Mouse (Mus musculus) natural killer cell, adult 2 months (primary cell): ENCODE measurements around the gene Fam110a.

Experiments used
- DNase-seq, 2 experiments: peaks; one replicate each; pipeline ENCODE4 v3.0.0; 2022; ENCODE audit warnings: low spot score in 2 of 2

The Fam110a gene

DNA sequence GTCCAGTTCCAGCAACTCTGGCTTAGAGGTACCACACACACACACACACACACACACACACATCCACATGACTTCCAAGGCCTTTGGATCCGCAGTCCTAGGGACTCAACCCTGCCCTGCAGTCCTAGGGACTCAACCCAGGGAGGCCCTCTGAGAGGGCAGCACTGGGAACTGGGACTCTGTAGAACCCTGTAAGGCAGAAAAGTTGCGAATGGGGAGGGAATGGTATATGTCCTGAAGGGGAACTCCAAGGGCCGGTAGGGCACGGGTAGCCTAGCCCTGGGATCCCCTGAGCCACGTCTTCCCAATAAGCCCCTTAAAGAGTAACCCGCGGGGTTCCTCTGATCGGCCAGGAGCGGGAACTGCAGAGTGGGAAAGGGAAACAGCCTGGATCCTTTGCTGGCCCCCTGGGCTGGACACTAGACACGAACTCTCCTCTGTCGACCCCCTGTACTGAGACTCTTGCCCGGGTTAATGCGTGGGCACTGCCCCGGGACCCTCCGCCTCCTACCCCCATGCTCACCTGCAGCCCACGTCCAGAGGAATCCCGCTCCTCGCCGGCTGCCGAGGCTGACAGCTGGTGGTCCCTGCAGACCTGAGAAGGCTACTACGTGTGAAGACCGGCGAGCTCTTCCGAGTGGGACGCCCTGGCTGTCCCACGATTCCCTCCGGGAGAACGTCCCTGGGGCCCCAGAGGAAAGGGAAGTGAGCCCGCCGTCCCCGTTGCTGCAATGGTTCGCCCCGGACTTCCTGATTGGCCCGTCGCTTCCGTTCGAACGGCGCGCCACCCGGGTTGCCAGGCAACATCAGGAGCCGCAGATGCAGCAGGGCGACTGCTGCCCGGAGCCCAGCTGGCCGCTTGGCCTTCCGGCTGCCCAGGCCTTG, at the start of gene Fam110a:
TSS of gene Fam110a (minus strand) at position 750 of the 885 bp plus-strand sequence.
- peak; percentile 72 to 76 for DNase-seq

DNA sequence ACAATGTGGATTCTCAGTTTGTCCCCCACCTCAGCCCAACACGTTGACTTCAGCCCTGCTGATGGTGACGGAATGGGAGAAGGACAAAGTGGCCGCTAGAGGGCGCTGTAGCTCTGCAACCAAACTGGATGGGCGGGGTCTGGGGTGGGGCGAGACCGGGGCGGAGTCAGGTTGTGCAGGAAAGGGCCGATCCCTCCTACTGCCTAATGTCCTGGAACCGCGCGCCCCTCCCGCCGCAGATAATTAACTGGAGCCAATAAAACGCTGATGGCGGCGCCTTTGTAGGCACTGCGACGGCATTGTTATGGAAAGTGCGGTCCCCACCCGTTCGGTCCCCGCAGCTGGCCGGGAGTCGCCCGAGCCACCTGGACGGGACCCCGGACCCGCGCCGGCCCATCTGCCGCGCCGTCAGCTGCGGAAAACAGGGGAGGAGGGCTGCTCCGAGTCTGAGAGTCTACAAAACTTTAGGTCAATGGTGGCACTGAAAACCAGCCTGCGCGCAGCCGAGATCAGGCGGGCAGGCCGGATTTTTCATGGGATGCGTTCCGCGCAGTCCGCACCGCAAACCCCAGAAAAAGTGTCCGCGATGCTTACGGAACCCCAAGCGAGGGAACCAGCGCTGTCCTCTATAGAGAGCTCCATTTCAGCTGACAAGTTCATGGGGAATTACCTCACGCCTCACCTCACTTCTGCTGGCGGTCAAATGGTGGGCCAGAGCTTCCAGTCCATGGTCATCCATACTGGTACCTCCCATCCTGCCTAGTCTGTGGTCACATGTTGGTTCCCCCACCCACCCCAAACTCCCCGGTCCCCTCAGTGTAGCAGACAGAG, 49.4 kb upstream of the Fam110a start:
- peak; percentile 70 to 80 for DNase-seq

DNA sequence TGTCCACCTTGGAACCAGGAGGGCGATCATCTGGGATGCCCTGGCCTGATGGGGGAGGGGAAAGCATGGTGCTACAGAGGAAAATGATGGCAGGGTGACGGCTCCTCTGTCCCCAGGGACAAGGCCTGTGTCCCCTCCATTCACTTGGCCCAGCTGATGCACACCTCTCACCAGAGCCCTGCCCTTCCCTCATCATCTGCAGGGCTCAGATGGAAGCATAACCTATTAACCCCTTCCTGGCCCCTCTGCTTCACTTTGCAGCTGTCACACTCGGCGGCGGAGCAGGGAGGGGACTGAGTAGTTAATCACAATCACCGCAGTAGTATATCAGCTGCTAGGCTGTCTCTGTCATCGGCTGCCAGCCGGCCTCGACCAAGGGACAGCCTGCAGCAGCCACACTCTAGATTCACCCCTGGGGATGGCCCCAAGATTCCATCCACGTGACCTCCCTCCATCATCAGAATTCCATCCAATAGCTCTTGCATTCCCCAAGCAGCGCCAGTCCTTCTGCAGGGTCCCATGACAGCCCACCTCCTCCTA, 44.9 kb upstream of the Fam110a start:
- DNase-seq, result no peak

DNA sequence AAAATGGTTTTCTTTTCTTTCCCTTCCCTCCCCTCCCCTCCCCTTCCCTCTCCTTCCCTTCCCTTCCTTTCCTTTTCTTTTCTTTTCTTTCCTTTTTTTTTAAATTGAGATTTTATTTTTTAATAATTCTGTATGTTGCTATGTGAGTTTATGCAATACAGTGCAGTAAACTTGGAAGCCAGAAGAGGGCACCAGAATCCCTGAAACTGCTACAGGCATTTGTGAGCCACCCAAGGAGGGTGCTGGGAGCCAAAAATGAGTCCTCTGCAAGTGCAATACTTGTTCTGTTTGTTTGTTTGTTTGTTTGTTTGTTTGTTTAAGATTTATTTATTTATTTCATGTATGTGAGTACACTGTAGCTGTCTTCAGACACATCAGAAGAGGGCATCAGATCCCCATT, 42.0 kb upstream of the Fam110a start:
- DNase-seq, result no peak

DNA sequence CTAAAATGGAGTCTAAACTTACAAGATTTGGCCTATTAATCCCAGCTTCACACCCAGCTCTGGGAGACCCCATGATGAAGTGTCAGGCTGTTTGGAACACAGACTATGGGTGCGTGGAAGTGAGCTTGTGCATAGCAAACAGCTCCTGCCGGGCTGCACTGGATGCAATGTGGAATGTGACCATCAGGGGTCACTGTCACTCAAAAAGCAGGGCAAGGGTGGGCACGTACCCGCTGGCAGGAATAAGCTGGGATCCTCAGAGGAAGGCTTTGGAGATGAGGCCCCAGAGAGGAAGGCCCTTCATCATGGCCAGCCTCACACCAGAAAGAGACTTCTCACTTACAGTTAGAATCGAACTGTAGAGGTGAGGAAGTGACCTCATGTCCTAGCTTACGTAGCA, 40.2 kb upstream of the Fam110a start:
- peak in 1 of 2 experiments; percentile 26 for DNase-seq

DNA sequence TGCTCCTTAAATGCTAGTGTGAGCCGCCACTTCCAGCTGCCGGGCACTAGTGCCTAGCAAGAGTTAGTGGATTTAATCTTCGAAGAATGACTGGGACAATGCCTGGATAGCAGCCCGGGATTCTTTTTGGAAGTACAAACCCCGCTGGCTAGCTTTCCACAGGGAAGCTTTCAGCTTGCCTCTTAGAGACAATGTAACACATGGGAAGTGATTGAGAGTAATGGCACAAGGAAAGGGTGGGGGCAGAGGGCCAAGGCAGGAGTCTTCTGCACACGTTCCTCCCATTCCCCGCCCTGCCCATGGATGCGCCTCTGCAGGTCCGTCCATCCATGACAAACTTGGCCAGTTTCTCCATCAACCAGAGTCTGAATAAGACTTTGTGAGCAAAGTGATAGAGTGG, 36.6 kb upstream of the Fam110a start:
- DNase-seq, result no peak

DNA sequence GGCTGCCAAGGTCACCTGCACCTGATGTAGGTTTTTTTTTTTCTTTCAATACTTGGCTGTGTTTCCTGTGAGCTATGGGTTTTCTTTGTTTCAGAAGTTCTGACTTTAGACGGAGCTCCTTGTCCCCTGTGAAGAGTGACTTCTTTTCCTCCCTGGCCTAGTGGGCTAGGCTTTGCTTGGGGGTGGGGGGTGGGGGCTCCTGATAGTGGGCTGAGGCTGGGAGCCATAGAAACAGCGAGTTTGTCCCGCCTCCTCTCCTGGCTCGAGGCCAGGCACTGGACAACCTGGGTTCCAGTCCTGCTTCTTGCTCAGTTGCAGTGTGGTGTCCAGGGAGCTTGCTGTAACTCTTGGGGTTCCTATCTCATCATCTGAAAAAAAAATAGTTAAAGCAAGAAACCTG, 36.0 kb upstream of the Fam110a start:
- no peak for DNase-seq

DNA sequence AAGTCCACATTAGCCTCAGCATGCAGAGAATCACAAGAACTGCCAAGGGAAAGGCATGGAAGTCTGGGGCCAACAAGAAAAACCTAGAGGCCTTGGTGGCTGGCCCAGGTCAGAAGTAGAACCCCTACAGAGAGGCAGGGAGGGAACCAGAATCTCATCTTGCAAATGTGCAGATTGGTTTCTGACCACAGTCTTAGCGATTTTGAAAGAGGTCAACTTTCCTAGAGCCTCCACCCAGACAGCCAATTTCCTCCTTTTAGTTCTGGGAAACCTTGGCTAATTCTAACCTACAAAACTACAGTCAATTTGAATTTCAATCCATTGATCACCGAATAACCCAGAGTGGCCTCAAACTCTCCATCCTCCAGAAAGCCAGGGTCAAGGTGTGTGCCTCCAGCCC, 32.7 kb upstream of the Fam110a start:
- DNase-seq, result no peak

DNA sequence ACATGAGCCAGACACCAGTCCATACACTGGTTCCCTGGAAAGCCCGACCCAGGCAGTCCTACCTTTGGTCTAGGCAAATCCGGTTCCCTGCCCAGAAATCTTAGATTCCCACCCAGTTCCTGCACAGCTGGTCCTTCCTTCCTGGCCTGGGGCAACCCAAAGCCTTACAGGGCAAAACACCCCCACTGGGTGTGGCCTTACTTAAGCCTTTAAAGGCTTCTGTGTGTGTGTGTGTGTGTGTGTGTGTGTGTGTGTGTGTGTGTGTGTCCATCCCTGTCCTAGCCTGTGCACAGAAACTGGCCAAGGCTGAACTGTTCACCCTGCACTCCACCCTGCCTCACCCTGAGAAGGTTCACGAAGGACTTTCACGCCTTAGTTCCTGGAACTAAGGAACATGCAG, 32.2 kb upstream of the Fam110a start:
- DNase-seq, result no peak

DNA sequence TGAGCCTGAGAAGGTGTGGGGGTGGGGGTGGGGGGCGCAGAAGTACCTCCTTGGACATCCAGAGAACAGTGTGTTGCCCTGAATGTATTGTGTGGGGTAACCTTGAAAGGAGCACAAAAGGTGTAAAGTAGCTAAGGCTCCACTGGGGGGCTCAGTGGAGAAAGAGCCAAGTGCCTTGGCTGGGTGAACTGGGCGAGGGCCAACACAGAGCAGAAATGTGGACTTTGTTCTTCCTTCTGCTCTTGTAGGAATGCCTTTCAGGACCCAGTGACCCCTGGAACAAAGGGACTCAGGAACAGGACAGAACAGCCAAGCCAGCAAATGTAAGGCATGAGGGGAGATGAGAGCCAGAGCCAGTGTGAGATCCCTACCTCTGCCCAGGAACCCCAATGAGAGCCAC, 31.7 kb upstream of the Fam110a start:
- no peak for DNase-seq

DNA sequence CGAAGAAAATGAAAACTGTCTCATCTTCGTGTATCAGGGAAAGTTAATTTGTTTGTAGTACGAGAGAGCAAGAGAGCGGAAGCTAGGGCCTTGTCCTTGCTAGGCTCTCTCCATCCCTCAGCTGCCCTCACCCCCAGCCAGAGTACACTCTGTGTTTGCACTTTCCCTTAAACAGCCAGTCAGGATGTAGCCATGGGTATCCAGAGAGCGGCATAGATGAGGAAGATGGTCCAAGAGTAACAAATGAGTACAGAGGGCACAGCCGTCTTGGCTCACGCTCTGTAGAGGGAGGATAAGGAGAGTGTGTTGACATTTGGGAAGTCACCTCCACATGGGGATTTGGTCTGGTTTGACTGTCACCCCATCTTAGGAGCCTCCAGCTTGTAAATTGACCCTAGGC, 30.6 kb upstream of the Fam110a start:
- DNase-seq, result no peak

DNA sequence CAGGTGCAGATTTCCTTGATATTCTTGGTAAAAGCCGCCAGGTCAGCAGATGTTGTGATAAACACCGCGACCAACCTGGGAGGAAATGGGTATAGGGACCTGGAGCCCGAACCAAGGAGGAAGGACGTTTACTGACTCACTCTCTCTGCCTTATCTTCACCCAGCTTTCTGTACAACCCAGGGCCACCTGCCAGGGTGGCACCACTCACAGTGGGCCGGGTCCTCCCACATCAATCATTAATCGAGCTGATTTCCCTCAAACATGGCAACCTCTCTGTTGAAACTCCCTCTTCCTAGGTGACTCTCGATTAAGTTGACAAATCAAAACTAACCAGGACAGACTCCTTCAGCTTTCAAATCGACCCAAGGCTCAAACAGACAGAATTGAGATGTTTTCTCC, 30.2 kb upstream of the Fam110a start:
- DNase-seq, result no peak

DNA sequence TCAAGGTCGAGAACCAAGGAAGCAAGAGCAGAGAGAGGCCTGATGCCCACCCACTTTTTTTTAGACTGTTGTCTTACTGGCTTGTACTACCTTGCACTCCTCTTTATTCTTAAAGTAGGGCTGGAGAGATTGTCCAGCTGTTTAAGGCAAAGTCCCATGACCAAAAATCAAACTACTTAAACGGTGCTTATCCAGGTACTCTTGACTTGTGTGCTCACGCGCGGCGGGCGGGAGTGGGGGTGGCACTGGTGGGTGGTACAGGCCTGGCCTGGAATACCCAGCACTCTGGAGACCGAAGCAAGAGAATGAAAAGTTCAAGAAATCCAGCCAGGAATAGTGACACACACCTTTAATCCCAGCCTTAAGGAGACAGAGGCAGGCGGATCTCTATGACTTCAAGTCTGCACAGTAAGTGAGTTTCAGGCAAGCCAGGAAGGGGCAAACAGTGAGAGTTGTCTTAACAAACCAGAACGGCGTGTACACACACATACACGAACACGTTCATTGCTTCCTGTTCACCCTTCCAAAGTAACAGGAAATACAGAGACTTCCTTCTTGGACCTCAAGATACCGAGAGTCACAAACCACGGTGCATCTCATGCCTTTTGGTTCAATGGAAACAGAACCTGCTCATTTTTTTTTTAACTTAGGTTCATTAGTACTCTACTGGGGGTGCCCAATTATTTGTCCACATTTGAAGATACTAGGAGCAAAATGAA, 29.2 kb upstream of the Fam110a start:
- no peak for DNase-seq

DNA sequence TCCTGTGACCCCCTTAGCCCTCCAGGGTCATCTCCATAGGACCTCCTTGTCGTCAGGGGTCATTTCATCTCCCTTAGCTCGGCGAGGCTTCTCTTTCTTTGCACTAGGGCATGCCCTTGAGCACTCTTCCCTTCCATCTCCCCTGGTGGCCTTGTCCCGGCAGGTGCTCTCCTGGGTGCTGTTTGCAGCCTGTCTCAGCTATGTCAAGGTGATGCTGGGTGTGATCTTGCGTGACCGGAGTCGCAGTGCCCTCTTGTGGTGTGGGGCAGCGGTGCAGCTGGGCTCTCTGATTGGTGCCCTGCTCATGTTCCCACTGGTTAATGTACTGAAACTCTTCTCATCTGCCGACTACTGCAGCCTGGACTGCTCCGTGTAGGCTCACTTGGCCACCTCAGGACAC, 27.8 kb upstream of the Fam110a start:
- no peak for DNase-seq

DNA sequence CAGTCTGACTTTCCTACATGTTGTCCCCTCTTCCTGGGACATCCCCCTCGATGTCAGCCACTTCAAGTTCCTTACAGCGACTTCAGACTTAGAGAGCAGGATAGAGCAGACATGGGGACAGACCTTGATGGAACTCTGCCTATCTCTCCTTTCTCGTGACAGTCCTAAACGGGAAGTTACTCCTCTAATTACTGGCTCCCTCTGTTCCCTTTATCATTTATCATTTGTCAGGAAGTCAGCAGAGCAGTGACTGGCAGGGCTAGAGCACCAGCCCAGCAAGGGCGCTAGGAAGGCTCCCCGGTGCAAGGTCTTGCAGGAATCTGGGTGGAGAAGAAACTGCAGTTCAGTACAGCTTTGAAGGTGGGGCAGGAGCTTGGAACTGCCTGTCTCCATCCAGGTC, 22.5 kb upstream of the Fam110a start:
- DNase-seq, result no peak

DNA sequence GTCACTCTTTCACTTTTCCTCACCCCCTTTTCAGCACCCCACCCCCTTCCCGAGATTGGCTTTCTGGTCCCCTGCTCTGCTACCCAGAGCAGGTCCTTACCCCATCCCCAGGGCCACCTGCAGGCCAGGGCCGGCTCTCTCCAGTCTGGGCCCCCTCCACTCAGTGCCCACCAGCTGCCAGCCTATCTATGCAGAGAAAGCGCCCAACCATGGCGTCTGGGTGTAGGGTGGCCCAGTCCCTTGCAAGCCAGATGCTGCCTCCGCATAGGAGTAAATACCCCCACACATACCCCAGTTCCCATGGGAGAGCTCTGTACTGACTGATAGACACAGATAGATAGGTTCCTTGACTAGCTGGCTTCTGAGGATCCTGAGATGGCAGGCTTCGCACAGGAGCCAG, 20.7 kb upstream of the Fam110a start:
- DNase-seq, result no peak

DNA sequence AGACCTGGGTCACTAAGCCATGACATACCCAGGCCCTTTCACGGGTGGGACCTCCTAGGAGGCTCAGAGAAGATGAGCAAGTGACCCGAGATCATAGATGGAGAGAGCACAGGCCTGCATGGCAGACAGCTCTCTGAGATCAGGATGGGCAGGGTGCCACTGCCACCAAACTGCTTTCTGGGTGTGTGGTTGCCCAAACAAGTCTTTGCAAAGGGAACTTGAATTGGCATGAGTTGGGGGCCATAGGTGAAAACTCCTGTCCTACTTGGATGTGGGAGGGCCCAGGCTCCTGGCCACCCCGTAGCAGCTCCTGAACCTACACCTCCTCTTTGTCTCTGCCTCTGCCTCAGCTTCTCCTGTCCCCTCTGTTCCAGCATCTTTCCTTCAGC, 20.3 kb upstream of the Fam110a start:
- DNase-seq, result no peak

DNA sequence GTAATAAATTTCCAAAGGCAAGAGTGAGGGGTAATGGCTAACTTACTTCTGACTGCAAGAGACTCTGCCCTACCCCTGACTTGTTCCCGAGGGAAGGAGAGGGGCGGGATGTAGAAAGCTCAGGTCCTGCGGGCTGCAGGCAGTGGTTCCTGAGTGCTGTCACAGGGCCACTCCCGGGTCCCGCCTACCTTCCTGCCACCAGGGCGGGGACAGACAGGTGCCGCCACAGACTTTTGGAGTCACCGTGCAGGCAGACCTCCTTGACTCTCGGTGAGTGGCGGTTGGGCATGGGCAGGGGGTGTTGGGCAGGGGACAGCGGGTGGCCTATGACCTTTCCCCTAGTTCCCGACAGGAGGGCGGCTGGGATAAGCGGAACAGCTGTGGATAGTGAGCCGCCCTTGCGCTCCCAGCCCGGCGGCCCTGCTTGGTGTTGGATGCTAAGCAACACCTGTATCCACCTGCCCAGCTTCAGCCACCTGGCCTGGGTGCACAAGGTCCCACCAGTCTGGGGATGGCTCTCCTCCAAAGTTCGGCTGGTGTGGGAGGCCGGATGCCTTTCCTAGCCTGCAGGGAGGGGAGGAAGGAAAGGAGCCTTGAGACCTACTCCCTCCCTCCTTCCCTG, 19.8 kb upstream of the Fam110a start:
- DNase-seq, result no peak

DNA sequence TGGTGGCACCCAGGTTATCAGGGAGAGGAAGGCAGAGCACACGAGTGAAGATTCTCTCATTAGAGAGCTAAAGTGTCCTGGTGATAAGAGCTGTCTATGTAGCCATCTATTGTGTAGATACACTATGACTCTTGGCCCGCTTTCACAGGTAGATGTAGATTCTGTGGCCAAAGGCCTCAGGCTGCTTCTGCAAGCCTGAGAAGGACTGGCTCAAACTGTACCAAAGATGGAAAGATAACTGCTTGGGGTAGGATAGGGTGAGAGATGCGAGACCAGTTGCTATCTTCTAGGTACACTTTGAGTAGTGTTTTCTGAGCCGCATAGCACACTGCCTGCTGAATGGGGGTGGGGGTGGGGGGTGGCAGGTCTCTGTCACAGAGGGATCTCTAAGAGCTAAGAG, 18.9 kb upstream of the Fam110a start:
- no peak for DNase-seq

DNA sequence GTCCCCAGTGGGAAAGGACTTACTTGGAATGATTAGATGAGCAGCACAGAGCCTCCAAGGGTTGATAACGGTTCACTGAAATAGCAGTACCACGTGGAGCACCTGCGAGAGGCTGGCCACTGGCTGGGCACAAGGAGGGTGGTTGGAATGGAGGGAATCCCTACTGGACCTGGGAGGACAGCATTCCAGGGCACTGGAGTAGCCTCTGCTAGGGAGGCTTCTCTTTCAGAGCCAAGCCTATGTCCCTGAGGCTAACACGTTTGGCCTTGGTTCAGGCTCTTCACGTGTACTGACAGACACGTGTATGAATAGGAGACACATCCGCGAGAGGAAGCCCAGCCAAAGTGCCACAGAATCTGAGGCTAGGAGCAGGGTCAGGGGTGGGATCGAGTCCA, 18.5 kb upstream of the Fam110a start:
- no peak for DNase-seq

DNA sequence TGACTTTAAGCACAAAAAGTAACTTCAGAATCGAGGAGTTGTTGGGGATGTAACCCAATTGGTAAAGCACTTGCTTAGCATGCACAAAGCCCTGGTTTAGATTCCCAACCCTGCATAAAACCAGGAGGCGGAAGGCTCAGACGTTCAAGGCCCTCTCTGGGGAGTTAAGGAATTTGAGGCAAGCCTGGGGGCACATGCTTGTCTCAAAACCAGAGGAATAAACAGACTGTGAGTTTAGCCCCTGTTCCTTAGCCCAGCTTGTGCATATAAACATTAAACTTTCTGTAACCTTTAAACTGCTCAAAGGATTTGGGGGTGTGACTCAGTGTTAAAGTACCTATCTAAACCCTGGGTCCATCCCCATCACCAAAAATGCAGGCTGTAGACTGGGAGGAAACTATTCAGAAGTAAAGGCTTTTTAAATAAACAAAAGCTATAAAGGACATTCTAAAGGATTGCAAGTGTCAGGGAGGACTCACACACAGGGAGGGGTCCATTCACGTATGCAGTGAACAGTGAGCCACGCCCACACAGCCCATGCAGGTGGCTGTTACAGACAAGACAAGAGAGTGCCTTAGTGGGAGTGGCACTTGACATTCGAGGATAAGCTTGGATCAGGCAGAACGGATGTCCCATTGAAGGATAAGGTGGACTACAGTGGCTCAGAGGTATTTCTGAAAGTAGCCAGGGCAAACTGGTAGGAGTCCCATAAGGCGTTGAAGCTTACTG, 17.9 kb upstream of the Fam110a start:
- DNase-seq, result no peak
